Mouse (Mus musculus): ENCODE data around the gene Wsb1.
"Not testable (repeated sequence)": the region's sequence is repeated elsewhere in the genome, so short reads cannot be mapped to it uniquely, and the experiment has no call there.

The Wsb1 gene

DNA sequence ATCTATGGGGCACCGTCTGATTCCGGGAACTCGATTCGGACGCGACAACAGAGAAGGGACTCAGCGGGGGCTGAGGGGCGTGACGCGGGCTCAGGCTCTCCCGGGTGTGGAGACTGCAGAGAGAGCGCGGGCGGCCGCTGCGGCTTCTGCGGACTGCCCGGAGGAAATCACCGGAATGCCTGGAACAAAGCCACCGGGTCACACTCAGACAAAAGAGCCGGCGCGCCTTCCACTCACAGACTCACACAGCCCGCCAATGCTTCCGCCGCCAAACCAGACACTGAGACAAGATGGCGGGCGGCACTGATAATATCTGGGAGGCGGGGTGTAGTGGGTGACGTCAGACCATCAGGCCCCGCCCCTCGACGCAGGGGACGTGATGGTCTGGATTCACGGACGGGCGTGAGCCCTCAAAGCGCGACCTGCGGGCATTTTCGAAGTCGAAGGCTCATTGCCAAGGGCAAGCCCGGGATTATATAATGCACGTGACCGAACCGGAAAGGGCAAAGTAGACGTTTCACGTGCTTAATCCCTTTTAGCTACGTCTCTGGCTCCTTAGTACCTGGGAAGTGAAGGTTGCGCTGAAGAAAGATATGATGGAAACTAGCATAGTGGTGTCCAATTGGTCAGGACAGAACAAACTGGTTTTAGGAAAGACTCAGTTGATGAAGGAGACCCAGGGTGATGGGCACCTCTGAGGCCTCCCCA lies at the start of gene Wsb1:
Wsb1 (minus strand) TSS at position 281 of the 708 bp plus-strand sequence.
- peak; percentile 97 to 98 for DNase-seq

DNA sequence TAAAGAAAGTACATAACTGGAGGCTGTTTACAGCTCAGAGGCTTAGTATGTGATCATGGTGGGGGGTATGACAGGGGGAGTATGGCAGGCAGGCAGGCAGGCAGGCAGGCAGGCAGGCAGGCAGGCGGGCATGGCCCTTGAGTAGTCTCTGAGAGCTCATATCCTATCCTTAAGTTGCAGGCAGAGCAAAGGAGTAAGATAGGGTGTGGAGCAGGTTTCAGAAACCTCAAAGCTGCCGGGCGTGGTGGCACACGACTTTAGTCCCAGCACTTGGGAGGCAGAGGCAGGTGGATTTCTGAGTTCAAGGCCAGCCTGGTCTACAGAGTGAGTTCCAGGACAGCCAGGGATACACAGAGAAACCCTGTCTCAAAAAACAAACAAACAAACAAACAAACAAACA lies 49.8 kb upstream of the Wsb1 start:
- DNase-seq: not testable (repeated sequence)

DNA sequence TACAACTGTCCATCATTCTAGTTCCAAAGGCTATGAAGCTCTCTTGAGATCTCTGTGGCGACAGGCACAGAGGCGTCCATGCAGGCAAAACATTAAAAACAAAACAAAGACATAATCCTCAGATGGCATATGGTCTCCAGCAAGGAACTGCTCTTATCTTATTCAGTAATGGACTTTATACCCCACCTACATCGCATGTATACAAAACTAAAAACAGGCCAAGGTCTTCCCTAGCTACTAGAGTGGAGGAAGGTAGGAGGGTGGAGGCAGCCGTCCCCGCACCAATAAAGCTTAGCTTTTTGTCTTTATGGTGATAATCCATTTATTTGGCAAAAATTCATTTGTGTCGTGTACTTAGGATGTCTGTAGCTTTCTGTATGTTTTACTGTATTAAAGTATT lies 48.6 kb upstream of the Wsb1 start:
- no peak for DNase-seq

DNA sequence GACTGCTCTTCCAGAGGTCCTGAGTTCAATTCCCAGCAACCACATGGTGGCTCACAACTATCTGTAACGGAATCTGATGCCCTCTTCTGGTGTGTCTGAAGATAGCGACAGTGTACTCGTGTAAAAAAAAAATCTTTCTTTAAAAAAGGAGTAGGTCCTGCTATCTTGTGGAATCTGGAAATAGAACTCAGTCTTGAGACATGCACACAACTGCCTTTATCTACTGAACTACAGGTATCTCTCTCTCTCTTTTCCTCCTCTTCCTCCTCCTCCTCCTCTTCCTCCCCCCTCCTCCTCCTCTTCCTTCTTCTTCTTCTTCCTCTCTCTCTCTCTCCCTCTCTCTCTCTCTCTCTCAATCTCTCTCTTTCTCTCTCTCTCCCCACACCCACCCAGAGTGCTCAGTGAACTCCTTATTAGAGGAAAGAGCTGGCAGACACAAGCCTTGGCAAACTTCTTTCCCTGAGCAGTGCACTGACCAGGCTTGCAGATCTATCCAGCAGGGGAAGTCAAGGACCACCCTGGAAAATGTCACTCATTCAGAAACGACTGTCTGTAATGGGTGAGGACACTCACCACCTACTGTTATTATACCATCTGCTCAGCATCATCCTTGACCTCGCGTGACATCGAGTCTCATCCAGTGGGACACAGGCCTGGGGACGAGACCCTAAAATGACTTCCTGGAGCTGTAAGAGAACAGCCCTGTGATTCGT lies 45.4 kb upstream of the Wsb1 start:
- peak; percentile 20 to 35 for DNase-seq

DNA sequence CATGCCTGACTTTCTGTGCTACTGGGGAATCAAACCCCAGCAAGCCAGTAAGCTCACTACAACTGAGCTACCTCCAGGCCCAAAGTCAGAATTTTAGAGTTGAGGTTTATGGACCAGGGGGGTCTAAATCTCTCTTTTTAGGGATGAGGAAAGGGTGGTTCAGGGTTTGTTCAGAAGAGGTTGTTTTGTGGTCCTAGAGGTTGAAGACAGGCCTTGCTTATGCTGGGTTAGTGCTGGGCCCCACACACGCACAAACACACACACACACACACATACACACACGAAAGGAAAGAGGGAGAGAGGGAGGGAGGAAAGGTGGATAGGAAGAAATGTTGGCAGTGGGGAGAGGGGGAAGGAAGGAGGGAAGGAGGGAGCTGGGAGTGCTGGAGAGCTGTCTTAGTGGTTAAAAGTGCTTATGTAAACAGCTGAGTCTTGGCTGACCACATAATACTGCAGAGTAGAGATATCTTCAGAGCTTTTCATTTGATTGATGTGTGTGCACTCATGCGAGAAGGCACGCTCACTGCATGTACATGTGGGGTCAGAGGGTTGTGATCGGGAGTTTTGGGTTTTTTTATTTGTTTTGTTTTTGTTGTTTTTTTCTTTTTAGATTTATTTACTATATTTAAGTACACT lies 42.5 kb upstream of the Wsb1 start, which contains the start of gene Gm9964:
Gm9964 (minus strand) TSS at position 51 of the 636 bp plus-strand sequence.
- DNase-seq: no peak

DNA sequence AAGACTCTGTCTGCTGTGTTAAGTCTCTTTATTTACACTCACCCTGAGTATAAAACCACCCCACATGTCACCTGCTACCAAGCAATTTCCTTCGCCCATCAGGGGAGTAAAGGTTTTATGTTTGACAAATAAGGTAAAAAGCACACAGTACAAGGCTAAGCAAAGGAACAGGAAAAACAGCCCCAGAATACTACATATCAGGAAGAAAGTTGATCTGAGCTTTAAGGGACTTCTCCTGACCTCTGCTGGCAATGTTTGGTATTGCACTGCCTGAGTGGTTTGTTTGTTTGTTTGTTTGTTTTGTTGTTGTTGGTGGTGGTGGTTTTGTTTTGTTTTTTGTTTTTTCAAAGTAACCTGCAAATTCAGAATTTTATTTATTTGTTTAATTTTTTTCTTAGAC lies 41.7 kb upstream of the Wsb1 start:
- peak; percentile 66 to 77 for DNase-seq

DNA sequence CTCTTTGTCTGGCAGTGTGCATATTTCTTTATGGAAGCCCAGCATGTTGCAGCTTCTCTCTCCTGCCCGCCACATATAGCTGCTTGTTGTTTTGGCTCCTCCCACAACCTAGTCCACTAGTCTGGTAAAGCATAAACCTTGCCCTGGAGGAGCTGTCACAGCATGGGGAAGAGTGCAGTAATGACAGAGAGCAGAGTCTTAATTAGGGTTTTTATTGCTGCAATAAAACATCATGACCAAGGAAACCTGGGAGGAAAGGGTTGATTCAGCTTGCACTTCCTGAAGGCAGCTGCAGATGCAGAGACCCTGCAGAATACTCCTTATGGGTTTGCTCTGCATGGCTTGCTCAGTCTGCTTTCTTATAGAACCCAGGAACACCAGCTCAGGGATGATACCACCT lies 39.5 kb upstream of the Wsb1 start:
- DNase-seq: no peak

DNA sequence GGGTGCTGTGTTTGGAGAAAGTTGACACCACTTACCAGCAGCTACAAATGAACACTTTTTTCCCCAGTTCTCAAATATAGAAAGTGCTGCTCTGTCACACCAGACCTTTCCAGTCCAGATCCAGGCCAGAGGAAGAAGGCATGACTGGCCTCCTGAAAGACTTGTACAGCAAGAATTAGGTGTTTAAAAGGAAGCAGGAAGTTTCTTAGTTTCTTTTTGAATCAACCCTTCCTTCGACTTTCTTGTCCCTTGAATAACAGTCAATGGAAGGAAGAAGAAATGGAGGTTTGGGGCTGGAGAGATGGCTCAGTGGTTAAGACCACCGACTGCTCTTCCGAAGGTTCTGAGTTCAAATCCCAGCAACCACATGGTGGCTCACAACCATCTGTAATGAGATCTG lies 38.6 kb upstream of the Wsb1 start:
- no peak for DNase-seq

DNA sequence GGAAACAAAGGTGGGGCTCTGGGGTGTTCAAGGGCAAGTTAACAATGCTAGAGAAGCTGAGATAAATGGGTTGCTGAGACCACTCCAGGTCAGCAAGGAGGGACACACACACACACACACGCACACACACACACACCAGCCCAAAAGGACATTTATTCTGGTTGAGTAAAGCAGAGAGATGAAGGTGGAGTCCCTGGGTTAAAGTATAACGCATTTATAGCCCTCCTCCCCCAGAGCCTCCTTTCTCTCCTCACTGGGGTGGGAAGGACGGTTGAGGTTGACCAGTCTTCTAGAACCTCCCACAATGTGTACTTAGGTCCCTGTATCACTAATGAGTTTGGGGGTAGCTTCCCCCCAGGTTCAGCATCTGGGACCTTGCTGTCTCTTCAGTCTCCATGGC lies 37.7 kb upstream of the Wsb1 start:
- no peak for DNase-seq

DNA sequence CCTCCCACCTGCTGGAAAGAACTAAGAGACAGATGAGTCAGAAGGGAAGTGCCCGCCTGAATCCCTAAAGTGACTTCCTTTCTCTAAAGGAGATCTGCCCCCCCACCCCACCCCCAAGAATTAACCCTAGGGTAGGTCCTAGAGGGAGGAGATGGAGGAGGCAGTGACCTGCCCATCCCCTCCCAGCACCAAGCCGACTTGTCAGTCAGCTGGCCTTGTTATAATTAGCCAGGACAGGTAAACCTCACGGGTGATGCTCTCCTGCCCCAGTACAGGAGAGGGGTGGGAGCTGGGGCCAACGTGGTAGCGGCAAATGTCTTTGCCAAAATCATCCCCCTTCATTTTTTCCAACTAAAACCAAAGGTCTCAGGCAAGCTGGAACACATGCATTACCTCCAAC lies 37.2 kb upstream of the Wsb1 start:
- DNase-seq: no peak

DNA sequence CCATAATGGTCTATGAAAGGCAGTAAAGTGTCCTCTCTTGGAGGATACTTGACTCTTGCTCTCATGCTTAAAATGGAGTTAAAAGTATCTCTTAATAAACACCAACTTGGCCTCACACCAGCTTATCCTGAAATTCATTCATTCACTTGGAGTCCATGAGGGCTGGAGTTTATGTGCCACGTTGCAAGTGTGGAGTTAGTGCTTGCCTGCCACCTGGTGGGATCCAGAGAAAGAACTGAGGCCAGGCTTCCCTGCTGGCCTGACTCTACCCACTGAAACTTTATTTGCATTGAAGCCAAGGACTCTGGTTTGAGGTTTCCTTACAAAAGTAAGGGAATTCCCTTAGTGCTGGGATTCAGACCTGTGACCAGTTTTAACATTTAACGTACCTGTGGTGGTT lies 36.0 kb upstream of the Wsb1 start:
- peak; percentile 15 to 22 for DNase-seq

DNA sequence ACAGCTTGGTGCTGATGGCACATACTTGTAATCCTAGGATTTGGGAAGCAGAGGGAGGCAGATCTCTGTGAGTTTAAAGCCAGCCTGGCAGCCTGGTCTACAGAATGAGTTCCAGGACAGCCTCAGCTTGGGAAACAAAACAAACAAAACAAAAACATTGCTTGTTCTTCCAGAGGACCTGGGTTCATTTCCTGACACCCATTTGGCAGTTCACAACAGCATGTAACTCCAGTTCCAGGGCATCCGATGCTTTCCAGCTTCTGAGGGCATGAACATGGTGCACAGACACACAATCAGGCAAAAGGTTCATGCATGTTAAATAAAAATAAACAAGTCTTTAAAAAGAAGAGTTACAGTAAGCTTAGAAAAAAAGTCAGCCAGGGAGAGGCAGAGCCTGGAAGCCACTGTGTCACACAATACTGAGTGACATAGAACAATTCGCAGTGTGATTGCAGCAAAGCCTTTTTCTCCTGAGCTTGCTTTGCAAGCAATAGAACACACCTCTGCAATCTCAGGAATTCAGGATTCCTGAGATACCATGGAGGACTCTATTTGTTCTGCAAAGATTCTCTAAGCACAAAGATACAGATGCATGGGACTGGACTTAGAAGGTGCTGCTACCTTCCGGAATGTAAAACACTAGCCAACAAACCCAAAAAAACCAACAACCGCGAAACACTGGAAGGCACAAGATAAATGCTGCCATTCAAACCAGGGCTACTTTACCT lies 34.6 kb upstream of the Wsb1 start:
- DNase-seq: no peak

DNA sequence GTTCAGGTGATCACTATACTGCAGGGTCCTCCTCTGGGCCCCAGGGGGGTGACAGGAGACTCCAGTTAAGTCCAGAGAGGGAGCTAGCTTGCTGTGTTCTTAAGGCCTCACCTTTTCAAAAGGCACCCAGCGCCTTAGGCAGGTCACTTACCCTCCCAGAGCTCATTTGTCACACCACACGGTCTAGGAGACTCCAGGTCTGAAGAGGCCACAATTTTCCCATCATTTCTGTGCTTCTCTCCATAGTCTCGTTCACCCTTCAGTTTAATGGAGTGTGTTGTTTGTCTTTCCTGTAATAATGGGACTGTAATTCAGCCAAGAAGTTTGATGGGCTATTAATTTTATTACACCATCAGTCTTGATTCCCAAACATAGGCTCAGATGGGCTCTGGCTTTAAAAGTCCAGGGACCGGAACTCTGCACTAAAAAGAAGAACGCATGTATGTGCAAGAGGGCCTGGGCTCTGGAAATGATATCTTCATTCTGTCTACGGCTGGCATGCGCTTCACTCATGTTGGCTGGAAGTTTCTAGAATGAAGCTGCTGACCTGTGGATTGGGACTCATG lies 33.9 kb upstream of the Wsb1 start:
- no peak for DNase-seq

DNA sequence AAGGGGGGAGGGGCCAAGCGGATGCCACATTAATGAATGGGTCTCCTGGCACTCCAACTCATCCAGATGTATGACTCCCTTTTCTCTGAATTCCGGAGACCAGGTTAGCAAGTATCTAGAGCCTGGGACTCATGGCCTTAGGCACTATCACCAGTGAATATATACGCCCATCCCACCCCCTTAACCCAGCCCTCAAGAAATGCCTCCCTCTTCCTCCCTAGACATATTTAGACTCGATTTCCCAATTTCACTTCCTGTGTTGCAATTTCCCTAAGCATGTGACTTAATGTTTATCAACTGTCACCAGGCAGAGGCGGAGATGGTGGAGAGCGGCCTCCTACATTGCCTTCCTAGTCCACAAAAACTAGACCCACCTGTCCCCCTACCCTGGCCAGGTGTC lies 33.0 kb upstream of the Wsb1 start:
- no peak for DNase-seq

DNA sequence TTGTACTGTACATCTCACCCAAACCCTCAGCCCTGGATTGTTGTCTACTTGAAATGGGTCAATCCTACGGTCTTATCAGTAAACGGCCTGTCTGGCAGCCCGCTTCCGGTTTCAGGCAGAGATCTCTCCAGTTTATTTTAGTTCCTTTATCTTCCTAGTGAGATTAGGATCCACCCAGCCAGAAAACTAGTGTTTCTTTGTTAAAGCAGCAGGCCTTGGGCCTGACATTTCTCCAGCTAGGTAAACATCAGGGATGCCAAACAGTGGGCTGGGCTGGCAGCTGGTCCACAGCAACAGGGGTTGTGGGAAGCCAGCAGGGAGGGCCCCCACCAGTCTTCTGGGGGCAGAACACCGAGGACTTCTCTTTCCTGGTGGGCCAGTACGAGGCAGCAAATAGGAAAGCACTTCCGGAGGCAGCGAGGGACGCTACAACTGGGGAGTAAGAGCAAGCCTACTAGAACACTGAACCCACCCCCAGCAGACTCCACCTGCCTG lies 31.9 kb upstream of the Wsb1 start:
- no peak for DNase-seq

DNA sequence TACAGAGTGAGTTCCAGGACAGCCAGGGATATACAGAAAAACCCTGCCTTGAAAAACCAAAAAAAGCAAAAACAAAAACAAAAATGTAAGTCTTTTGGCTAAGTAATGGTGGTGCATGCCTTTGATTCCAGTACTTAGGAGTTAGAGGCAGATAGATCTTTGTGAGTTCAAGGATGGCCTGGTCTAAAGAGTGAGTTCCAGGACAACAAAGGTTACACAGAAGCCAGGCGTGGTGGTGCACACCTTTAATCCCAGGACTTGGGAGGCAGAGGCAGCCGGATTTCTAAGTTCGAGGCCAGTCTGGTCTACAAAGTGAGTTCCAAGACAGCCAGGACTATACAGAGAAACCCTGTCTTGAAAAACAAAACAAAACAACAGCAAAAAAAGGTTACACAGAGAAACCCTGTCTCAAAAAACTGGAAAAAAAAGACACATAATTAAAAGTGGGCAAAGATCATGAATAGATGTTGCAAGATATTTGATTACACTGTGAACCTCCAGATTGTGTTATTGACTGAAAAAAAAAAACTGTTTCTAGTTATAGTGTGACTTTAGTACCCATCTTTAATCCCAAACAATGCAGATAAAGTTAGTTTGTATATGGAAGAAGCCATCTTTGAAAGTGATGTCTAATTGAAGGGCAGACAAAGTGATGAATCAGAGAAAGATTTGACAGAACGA lies 29.0 kb upstream of the Wsb1 start:
- DNase-seq: no peak

DNA sequence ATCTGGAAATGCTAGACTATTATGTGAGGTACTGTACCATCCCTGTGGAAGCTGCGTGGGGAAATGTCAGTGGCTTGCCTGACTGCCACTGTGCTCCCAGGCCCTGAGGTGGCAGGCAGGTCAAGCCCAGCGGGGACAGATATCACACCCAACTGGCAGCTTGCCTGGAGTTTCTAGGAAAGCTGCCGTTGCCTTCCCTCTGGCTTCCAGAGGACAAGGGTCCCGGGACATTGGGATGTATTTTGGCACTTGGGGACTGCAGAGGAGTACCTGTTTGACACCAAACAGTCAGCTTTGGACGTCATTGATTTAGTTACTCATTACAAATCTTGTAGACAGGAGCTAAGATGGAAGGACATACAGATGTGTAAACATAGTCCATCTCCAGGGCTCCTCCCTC lies 26.9 kb upstream of the Wsb1 start:
- peak in 1 of 2 experiments; percentile 10 for DNase-seq

DNA sequence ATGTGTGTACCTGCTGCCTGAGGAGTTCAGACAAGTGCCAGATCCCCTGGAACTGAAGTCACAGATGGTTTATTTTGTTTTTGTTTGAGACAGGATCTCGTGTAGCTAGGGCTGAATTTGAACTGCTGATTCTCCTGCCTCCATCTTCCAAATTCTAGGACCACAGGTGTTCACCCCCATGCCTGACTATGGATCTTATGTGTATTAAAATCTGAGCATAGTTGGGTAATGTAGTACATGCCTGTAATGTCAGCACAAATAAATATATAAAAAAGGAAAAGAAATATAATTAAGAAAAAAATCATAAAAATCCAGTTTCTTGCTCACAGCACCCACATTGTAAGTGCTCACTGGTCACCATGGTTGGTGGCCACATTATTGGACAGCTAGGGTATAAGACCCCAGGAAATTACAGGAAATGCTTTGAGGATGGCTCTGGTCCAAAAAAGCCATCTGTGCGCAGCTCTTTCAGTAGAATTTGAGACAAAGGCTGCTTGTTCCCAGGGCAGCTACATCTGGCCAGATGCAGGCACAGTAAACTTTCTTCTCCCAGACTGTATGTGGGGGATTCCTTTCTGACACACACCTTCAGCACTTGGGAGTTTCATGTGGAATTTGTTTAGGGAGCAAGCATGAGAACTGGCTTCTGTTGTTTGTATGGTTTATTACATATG lies 25.4 kb upstream of the Wsb1 start:
- peak; percentile 46 to 47 for DNase-seq

DNA sequence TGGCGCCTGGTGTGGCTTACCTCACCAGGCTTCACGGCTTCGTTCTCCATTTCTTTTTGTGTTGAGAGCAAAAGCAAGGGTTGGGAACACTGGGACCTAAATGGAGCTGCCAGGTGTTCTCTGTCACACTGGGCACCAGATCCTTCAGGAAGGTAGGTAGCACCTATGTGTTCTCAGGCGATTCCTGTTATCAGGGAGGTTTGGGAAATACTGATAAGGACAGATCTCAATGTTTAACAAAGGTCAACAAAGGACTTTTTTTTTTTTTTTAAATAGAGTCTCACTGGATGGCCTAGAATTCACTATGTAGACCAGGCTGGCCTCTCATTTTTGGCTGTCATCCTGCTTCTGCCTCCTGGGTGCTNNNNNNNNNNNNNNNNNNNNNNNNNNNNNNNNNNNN lies 19.3 kb upstream of the Wsb1 start:
- no peak for DNase-seq

DNA sequence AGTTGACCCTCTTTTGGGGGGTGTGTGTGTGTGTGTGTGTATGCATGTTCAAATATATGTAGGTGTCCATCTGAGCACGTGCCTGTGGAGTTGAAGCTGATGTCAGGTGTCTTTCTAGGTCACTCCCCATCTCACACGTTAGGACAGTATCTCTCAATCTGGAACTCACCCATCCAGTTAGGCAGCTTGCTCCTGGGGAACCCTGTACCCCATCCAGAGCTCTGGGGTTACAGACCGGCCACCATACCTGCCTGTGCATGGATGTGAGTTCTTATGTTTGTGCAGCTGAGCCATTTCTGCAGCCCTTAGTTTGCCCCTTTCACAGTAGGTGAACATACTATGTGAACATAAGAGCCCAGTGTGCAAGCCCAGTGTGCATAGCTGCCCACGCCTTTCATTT lies 18.6 kb upstream of the Wsb1 start:
- no peak for DNase-seq

DNA sequence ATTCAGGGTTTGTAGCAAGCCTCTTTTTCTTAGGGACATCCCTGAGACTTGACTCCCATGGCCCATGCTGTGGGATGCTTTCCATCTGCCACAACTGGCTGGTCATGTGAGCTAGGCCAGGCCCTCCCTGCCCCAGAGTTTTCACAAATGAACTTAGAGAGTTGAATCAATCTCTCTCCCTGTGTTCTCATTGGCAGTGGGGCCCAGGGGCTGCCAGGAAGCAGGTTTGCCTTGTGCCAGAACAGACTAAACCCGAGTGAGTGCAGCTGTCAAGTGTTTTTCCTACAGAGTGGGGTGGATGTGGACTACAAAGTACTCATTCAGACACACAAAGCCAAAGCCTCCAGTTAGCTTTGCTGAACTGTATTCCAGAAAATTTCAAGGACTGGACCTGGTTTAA lies 12.7 kb upstream of the Wsb1 start:
- DNase-seq: peak in 1 of 2 experiments; percentile 34

DNA sequence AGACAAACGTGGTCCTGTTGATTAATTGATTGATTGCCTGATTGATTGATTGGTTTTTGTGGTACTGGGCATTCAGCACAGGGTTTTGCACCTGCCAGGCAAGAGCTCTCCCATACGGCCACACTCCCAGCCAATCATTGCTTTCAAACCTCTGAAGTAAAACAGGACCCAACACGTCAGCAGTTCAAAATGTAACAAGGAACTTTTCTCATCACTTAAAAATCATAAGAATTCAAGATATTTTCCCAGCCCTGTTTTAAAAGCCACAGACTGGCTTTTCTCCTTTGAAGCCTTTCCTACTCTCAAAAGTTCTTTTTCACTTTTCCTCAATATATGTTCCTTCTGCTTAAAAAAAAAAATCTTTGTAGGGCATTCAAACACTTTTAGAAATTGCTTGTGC lies 9.9 kb upstream of the Wsb1 start:
- DNase-seq: no peak
